Mouse (Mus musculus) G1E (cell line): ENCODE data around the gene Dmpk.

Experiments
- CTCF ChIP-seq: IDR thresholded peaks from 2 replicates; pipeline ENCODE4 v1.5.1; 2012; ENCODE audit warnings: low read depth, low read length, inconsistent platforms, mixed read lengths
- GATA1 ChIP-seq: IDR thresholded peaks from 2 replicates; pipeline ENCODE4 v1.6.1; 2012; ENCODE audit warnings: borderline replicate concordance, low read length, inconsistent platforms, mixed read lengths
- GATA2 ChIP-seq: IDR thresholded peaks from 2 replicates; pipeline ENCODE4 v1.6.1; 2012; ENCODE audit warnings: low read depth, low read length, inconsistent platforms, borderline replicate concordance
- POLR2AphosphoS5 ChIP-seq: IDR thresholded peaks from 2 replicates; pipeline ENCODE4 v1.6.1; 2012; ENCODE audit warnings: low read depth, low read length, inconsistent platforms; ENCODE audit not compliant: insufficient replicate concordance
- TAL1 ChIP-seq: conservative IDR thresholded peaks from 2 replicates; pipeline ENCODE4 v1.6.1; 2012; ENCODE audit warnings: low read depth, low read length, inconsistent platforms, mixed read lengths

DNA sequence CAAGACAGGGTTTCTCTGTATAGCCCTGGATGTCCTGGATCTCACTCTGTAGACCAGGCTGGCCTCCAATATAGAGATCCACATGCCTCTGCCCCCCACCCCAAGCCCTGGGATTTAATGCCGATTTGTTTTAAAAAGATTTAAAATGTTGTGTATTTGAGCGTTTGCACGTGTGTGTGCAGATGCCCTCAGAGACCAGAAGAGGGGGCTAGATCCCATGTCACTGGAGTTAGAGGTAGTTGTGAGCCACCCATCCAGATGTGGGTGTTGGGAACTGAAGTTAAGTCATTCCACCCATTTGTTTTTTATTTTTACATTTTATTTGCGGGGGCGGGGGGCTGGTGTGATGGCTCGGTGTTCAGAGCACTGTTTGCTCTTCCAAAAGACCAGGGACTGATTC lies 9.2 kb upstream of the Dmpk start:
- no peak for TF ChIP-seq GATA1
- TF ChIP-seq CTCF: no peak
- no peak for TF ChIP-seq TAL1
- no peak for TF ChIP-seq POLR2AphosphoS5
- TF ChIP-seq GATA2: no peak
